Mouse (Mus musculus) forebrain, postnatal 0 days (tissue): ENCODE measurements around the gene Gm9495. TPM values are rescaled to one million over a fixed set of nuclear protein-coding genes. Genes with fewer than 3 reads are reported as not detected.

ENCODE experiments used
- ATAC-seq: fragments of 200-750 bp; cut with Nextera tagmentation; 2 replicates; pipeline ENCODE4 v1.8.0; 2017; ENCODE audit warnings: mild to moderate bottlenecking, moderate library complexity
- DNase-seq: peaks from one replicate; pipeline ENCODE4 v3.0.0-alpha.2; 2015
- H3K27ac ChIP-seq: fragments of 300-500 bp; sonication (generic); 2 replicates; pipeline ENCODE4 v1.5.1; 2014; ENCODE audit warnings: low read depth, mild to moderate bottlenecking, antibody characterized with exemption, low read length, moderate library complexity, mixed read lengths
- H3K27me3 ChIP-seq: fragments of 300-500 bp; sonication (generic); 2 replicates; pipeline ENCODE4 v1.6.1; 2014; ENCODE audit warnings: mild to moderate bottlenecking, low read length, mixed read lengths; ENCODE audit not compliant: insufficient read depth
- H3K36me3 ChIP-seq: fragments of 300-500 bp; sonication (generic); 2 replicates; pipeline ENCODE4 v1.6.1; 2014; ENCODE audit warnings: mild to moderate bottlenecking, moderate library complexity; ENCODE audit not compliant: insufficient read depth
- H3K4me1 ChIP-seq: fragments of 300-500 bp; sonication (generic); 2 replicates; pipeline ENCODE4 v1.6.1; 2014; ENCODE audit warnings: antibody characterized with exemption; ENCODE audit not compliant: insufficient read depth
- H3K4me2 ChIP-seq: fragments of 300-500 bp; sonication (generic); 2 replicates; pipeline ENCODE4 v1.6.1; 2014; ENCODE audit warnings: low read depth, mild to moderate bottlenecking, moderate library complexity
- H3K4me3 ChIP-seq: fragments of 300-500 bp; sonication (generic); 2 replicates; pipeline ENCODE4 v1.5.1; 2014; ENCODE audit warnings: low read depth, low read length, mixed read lengths
- H3K9ac ChIP-seq: fragments of 300-500 bp; sonication (generic); 2 replicates; pipeline ENCODE4 v1.6.1; 2014; ENCODE audit warnings: mild to moderate bottlenecking
- H3K9me3 ChIP-seq: fragments of 300-500 bp; sonication (generic); 2 replicates; pipeline ENCODE4 v1.6.1; 2016; ENCODE audit warnings: low read length
- CTCF ChIP-seq: sonication (generic); IDR thresholded peaks from 2 replicates; pipeline ENCODE4 v1.5.1; 2016; ENCODE audit warnings: antibody characterized with exemption, control low read depth, low read depth
- WGBS: fragments of 180-500 bp; shearing (Covaris S2); extraction: QIAGEN DNeasy Blood & Tissue Kit; methylation state at CpG from one replicate; pipeline ENCODE4 v1.1.7; 2014; 5-methylcytosine and 5-hydroxymethylcytosine counted together
- polyA plus RNA-seq: library from polyadenylated mRNA; unstranded; fragments of >200 nt; fragmentation: Nextera tagmentation; extraction: Ambion mirVana; gene quantifications from 2 replicates; pipeline ENCODE4 v1.2.1, GENCODE M21; 2015
- total RNA-seq: library from RNA; depleted of rRNA; stranded (reverse); fragments of >200 nt; gene quantifications from 2 replicates; pipeline ENCODE4 v1.2.3, GENCODE M21; 2014; rRNA removed

The Gm9495 gene
- total and polyA plus RNA-seq, 2 experiments from 2014 or later: not detected

DNA sequence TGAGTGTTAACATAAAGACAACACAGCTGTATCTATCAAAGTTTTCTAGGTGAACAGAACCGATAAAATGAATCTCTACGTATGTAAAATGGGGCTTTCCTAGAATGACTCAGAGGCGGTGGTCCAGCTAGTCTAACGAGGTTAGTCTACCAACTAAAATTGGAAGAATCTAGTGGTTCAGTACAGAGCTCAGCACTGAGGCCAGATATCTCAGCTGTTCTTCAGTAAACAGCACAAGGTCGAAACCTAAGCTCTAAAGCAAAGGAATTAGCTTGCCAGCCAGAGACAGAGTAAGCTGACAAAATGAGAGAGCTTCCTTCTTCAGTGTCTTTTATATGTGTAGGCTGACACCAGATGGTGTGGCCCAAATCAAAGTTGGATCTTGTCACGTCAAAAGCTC, 57.2 kb downstream of the Gm9495 start:
- peaks cover 8% of the 10 kb centered on the region; the same call in 1 of the 2 replicates for H3K9me3 ChIP-seq
- H3K9ac ChIP-seq: no peak overlapping the region
- DNase-seq (no peak), ATAC-seq (no peak)
- no peaks in the 10 kb centered on the region for H3K36me3 ChIP-seq
- no peak overlapping the region; the same call in 1 of the 2 replicates for H3K27ac ChIP-seq
- no peak for TF ChIP-seq CTCF
- no peak overlapping the region for H3K4me3 ChIP-seq
- peak overlapping the region; percentile 65; the same call in 1 of the 2 replicates for H3K4me2 ChIP-seq
- 0 out of 2 replicates have a peak, but pooled peaks cover 5% of the 10 kb centered on the region for H3K4me1 ChIP-seq
- 68% methylated on average over 6 of the region's 6 CpGs for WGBS
- H3K27me3 ChIP-seq: no peaks in the 10 kb centered on the region

DNA sequence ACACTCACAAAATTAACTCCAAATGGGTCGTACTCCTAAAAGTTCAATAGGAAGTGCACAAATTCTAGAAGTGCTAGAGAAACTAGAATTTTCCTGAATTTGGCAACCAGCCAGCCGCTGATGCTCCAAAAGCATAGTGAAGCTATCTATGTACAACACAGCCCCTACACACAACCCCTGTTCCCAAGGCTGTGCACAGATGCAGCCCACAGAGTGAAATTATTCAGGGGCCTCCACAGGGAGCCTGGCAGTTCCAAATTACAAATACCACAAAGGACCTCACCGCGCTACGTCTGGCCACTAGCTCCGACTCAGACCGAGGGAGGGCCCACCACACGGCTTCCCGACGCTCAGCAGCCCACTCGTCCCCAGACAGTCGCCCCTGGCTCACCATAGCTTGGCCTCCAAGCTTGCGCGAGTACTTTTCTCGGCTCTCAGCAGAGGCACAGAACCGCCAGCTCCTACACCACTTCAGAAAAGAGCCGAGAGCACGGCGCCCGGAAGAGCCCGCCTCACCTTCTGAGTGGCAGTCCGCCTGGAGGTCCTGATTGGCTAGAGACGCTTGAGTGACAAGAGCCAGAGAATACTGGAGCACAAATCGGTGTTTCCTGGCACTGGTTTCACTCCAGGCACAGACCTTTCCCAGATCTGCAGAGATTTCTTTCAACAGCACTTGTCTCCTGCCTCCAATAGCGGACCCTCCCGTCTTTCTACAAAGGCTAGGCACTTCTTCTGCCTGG, 58.1 kb downstream of the Gm9495 start:
- peak overlapping the region; percentile 96 for H3K27ac ChIP-seq
- 0 out of 2 replicates have a peak, but pooled peaks cover 5% of the 10 kb centered on the region for H3K4me1 ChIP-seq
- ATAC-seq (peak; percentile 99), DNase-seq (peak; percentile 97)
- WGBS: under 1% methylated on average over 26 of the region's 26 CpGs
- no peak; the same call in 1 of the 2 replicates for TF ChIP-seq CTCF
- H3K36me3 ChIP-seq: no peaks in the 10 kb centered on the region
- H3K9ac ChIP-seq: peak overlapping the region; percentile 89
- peak overlapping the region; percentile 64 for H3K4me3 ChIP-seq
- H3K4me2 ChIP-seq: peak overlapping the region; percentile 65
- peaks cover 10% of the 10 kb centered on the region; the same call in 1 of the 2 replicates for H3K9me3 ChIP-seq
- H3K27me3 ChIP-seq: no peaks in the 10 kb centered on the region

DNA sequence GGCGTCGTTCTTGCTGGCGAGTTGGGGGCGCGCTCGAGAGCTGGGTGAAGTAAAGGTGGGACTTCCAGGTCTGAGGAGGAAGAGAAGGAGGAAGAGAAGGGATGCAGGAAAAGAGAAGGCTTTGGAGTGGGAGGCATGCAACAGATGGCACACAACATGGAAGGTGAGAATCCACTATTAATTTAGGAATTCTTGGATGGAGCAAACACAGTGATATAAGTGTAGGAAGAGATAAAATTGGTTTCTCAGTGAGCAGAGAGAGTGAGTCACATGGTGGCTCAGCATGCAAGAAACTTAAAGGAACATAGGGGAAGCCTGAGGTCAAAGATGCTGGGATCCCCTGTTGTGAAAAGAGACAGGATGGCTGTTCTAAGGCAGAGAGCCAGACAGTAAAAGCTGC, 69.0 kb downstream of the Gm9495 start:
- ATAC-seq: no peak

More for the DNA sequence above, 69.0 kb downstream of the Gm9495 start:
- Histone ChIP-seq H3K4me3 (no peak overlapping the region), H3K4me2 (no peak overlapping the region), H3K36me3 (peaks cover 9% of the 10 kb centered on the region), H3K4me1 (no peaks in the 10 kb centered on the region), H3K9me3 (peaks cover 30% of the 10 kb centered on the region), H3K27ac (no peak overlapping the region), H3K27me3 (no peaks in the 10 kb centered on the region), H3K9ac (no peak overlapping the region)
- no peak for DNase-seq
- WGBS: 100% methylated on average over 6 of the region's 6 CpGs
- no peak for TF ChIP-seq CTCF

Other genes starting within 250 kb of the Gm9495 start
- gene Zfp930, start 244.5 kb downstream of the Gm9495 start, total RNA-seq: 12.1 and 20.1 TPM in 2 replicates
- gene Zfp930, start 244.5 kb downstream of the Gm9495 start, polyA plus RNA-seq: 9.1 and 10.7 TPM in 2 replicates
- 15.7 TPM in 2 replicates for gene D130040H23Rik, start 182.5 kb downstream of the Gm9495 start, total RNA-seq
- 4.6 and 8.4 TPM in 2 replicates for gene D130040H23Rik, start 182.5 kb downstream of the Gm9495 start, polyA plus RNA-seq
- 0.05 and 0.08 TPM in 2 replicates for gene Gm7697, start 69.4 kb upstream of the Gm9495 start, total RNA-seq
- gene Gm7697, start 69.4 kb upstream of the Gm9495 start, polyA plus RNA-seq: not detected in 2 replicates
- 26.9 and 38.0 TPM in 2 replicates for gene Zfp868, start 172.0 kb upstream of the Gm9495 start, total RNA-seq
- 21.4 and 23.9 TPM in 2 replicates for gene Zfp868, start 172.0 kb upstream of the Gm9495 start, polyA plus RNA-seq
- 4.9 and 5.1 TPM in 2 replicates for gene Zfp964, start 200.9 kb upstream of the Gm9495 start, total RNA-seq
- gene Zfp964, start 200.9 kb upstream of the Gm9495 start, polyA plus RNA-seq: 0.64 and 0.92 TPM in 2 replicates